Comparison of ENCODE assay signal across 11 mouse cellular contexts in genomic region chr7:139156341-139157058, GRCm38 (mm10). TPM values are rescaled to one million over a fixed set of nuclear protein-coding genes. Genes with fewer than 3 reads are reported as not detected.
DNase-seq lines count a peak whose midpoint lies in the region; ATAC-seq and TF ChIP-seq lines count a peak whose summit lies in the region.
"Had no signal": no experiment of that assay in that cellular context is flagged by ENCODE, and none has a peak within 500 bp of the region (broad histone marks: within the 10 kb centered on the region; RNA-seq: fewer than 3 reads in every experiment).

No protein-coding gene starts in this region.

- no peak overlapping the region for H3K4me2 ChIP-seq in kidney, embryonic 16.5 days (replicated peaks; ENCODE audit: low read depth, low read length)
- H3K4me2 ChIP-seq in hindbrain, embryonic 12.5 days (replicated peaks) = no peak overlapping the region
- H3K4me2 ChIP-seq: midbrain, embryonic 12.5 days had no signal

- in situ Hi-C loops in Patski (cut with MboI; ENCODE audit: low pct_unique_long_range_greater_than_20kb) = no loop called here

- CTCF ChIA-PET in Patski (lab: Charles Lee) = no interaction called here

- H3K36me3 ChIP-seq in kidney, embryonic 16.5 days (ENCODE audit: insufficient read depth, low read length) = no peaks in the 10 kb centered on the region
- no peaks in the 10 kb centered on the region for H3K36me3 ChIP-seq in hindbrain, embryonic 12.5 days
- H3K36me3 ChIP-seq: midbrain, embryonic 12.5 days had no signal

- H3K9me3 ChIP-seq in kidney, embryonic 16.5 days (ENCODE audit: low read length) = no peaks in the 10 kb centered on the region
- no peaks in the 10 kb centered on the region for H3K9me3 ChIP-seq in hindbrain, embryonic 12.5 days (replicated peaks)
- H3K9me3 ChIP-seq: midbrain, embryonic 12.5 days had no signal

- TF ChIP-seq CTCF in left cerebral cortex, adult 2 months (IDR thresholded peaks at IDR 0.05) = no peak
- TF ChIP-seq CTCF in Patski (IDR thresholded peaks at IDR 0.05) = no peak

- intact Hi-C loops in left cerebral cortex, adult 2 months (cut with DNase I) = no loop called here

- 41% methylated on average over 10 of the region's 10 CpGs for WGBS in kidney, embryonic 16.5 days
- 56% methylated on average over 10 of the region's 10 CpGs for WGBS in hindbrain, embryonic 12.5 days

- ATAC-seq in Patski = peak; percentile 72
- peak; percentile 58; the same call in 1 of the 2 replicates for ATAC-seq in kidney, embryonic 16.5 days (ENCODE audit: low FRiP score, low TSS enrichment)
- peak; percentile 38 for ATAC-seq in monocyte, adult 5-6 weeks (replicated peaks; ENCODE audit: insufficient number of reproducible peaks, low FRiP score, low TSS enrichment, poor library complexity, severe bottlenecking)
- no peak for ATAC-seq in hindbrain, embryonic 12.5 days (ENCODE audit: low FRiP score)
- ATAC-seq: forebrain, embryonic 14.5 days had no signal

- H3K4me3 ChIP-seq in left cerebral cortex, adult 2 months = no peak overlapping the region
- H3K4me3 ChIP-seq in kidney, embryonic 16.5 days (ENCODE audit: low read length) = no peak overlapping the region
- H3K4me3 ChIP-seq in hindbrain, embryonic 12.5 days = no peak overlapping the region
- H3K4me3 ChIP-seq: midbrain, embryonic 12.5 days had no signal

- DNase-seq in left cerebral cortex, adult 2 months (ENCODE audit: extremely low spot score in 1 of 2, low spot score in 2 of 2) = no peak
- no peak for DNase-seq in left cerebral cortex, adult 11 months (ENCODE audit: low spot score)
- peak; percentile 61 for DNase-seq in Patski (ENCODE audit: low read depth, low spot score)
- no peak for DNase-seq in adrenal gland, postnatal 4 days (ENCODE audit: low spot score in 2 of 2)
- no peak for DNase-seq in frontal cortex, postnatal 14 days (ENCODE audit: low spot score in 2 of 2)
- DNase-seq: spleen, adult 18-20 months had no signal

- H3K27me3 ChIP-seq in Patski = peaks cover 7% of the 10 kb centered on the region
- no peaks in the 10 kb centered on the region for H3K27me3 ChIP-seq in kidney, embryonic 16.5 days (ENCODE audit: insufficient read depth, low read length)
- peaks cover 7% of the 10 kb centered on the region; the same call in 1 of the 2 replicates for H3K27me3 ChIP-seq in hindbrain, embryonic 12.5 days

- peak overlapping the region; percentile 7; the same call in 1 of the 2 replicates for H3K27ac ChIP-seq in left cerebral cortex, adult 2 months
- H3K27ac ChIP-seq in kidney, embryonic 16.5 days (ENCODE audit: low read length) = peak overlapping the region; percentile 3; the same call in 1 of the 2 replicates
- H3K27ac ChIP-seq in hindbrain, embryonic 12.5 days = no peak overlapping the region
- H3K27ac ChIP-seq: midbrain, embryonic 12.5 days had no signal

- peaks cover 15% of the 10 kb centered on the region for H3K4me1 ChIP-seq in kidney, embryonic 16.5 days (ENCODE audit: insufficient read depth, low read length)
- H3K4me1 ChIP-seq in hindbrain, embryonic 12.5 days = peaks cover 23% of the 10 kb centered on the region

- H3K9ac ChIP-seq in kidney, embryonic 16.5 days (replicated peaks; ENCODE audit: low read length) = no peak overlapping the region
- H3K9ac ChIP-seq in hindbrain, embryonic 12.5 days = no peak overlapping the region
- H3K9ac ChIP-seq: midbrain, embryonic 12.5 days had no signal

- POLR2A ChIA-PET in Patski (lab: Charles Lee) = no interaction called here

RNA-seq across cellular contexts. Expression of gene Lrrc27, which starts 56.3 kb away (rescaled TPM):
- 1 to 10 TPM; 8.1 to 8.2 TPM for total RNA-seq in left cerebral cortex, adult 2 months (2021)
- polyA plus RNA-seq in Patski (2021) = 4.6 TPM
- polyA plus RNA-seq in kidney, embryonic 16.5 days (2015; fragmentation: Nextera tagmentation; extraction: Ambion mirVana) = 2.8 and 3.3 TPM in 2 replicates
- 0.53 to 1.3 TPM in 2 of 3 replicates, not detected in the other for total RNA-seq in monocyte, adult 5-6 weeks (2017)
- 1 to 10 TPM; 4.5 to 5.6 TPM for total RNA-seq in adrenal gland, postnatal 4 days (2021)
- 3.2 and 5.3 TPM in 2 replicates for polyA plus RNA-seq in hindbrain, embryonic 12.5 days (2016; fragmentation: Nextera tagmentation; extraction: Ambion mirVana)

RNA-seq across cellular contexts. Expression of gene Stk32c, which starts 56.6 kb away (rescaled TPM):
- total RNA-seq in left cerebral cortex, adult 2 months (2021) = 100 to 1,000 TPM; 159 to 167 TPM
- polyA plus RNA-seq in Patski (2021) = 0.13 TPM
- polyA plus RNA-seq in kidney, embryonic 16.5 days (2015; fragmentation: Nextera tagmentation; extraction: Ambion mirVana) = 0.26 and 0.39 TPM in 2 replicates
- total RNA-seq in monocyte, adult 5-6 weeks (2017) = 8.6 to 15.5 TPM (median 9.7 TPM) in 3 replicates
- 1 to 10 TPM; 3.8 to 4.3 TPM for total RNA-seq in adrenal gland, postnatal 4 days (2021)
- polyA plus RNA-seq in hindbrain, embryonic 12.5 days (2016; fragmentation: Nextera tagmentation; extraction: Ambion mirVana) = 0.65 and 0.68 TPM in 2 replicates
